8 mouse cellular contexts compared by ENCODE assay signal in the genomic region with DNA sequence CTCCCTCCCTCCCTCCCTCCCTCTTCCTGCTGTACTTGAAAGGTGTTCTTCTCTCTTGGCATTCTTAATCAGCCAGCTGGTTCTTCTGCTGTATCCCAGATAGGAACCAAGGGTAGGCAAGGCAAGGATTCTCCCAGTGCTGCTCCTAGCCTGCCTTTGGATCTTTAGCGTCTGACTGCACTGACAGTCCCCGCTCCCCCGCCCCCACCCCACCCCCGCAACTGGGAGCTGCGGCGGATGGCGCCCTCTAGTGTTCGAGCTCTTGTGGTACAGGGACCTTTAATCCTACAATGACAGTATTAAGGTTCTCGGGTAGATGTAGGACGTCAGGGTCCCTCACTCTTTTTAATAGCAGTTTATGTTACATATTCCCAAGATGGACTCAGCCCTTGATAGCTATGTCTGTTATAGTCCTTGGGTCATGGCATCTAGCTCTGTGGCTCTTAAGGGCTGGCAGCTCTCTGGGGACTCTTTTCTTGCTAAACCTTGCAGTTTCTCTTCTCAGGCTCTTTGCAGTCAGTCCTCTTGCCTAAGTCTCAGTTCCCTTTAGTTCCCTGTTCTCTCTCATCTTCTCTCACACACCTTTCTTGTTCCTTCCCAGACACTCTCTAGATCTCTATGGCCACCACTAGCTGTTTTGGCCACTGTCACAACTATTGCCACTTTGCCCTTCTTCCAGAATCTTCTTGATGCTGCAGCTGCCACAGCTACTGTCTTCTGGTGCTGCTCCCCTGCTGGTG.
A peak's percentile ranks its signal among the peaks of the same experiment; 100 is the strongest.
DNase-seq lines count a peak whose midpoint lies in the region; ATAC-seq and TF ChIP-seq lines count a peak whose summit lies in the region.

No protein-coding gene starts in this region.

- peak; percentile 65 for TF ChIP-seq RAD21 in MEL (IDR thresholded peaks at IDR 0.05; ENCODE audit: low read depth, low read length)

- H3K79me2 ChIP-seq in MEL (ENCODE audit: control insufficient read depth, insufficient read depth, low read length, poor library complexity) = peaks cover 3% of the 10 kb centered on the region; the same call in 1 of the 2 replicates

- TF ChIP-seq POLR2A in MEL (IDR thresholded peaks at IDR 0.05; ENCODE audit: control insufficient read depth in 1 of 2, insufficient read depth in 1 of 2, low read depth in 1 of 2, low read length in 2 of 2, poor library complexity in 1 of 2) = no peak

- TF ChIP-seq EP300 in MEL (IDR thresholded peaks at IDR 0.05; ENCODE audit: low read depth in 1 of 2, low read length in 2 of 2) = 0 out of 4 replicates have a peak, but pooled peaks of 1 of the 2 experiments have one; percentile 4

- H3K9ac ChIP-seq in MEL (ENCODE audit: control insufficient read depth, low read depth, low read length, poor library complexity, severe bottlenecking) = peak overlapping the region; percentile 65
- no peak overlapping the region for H3K9ac ChIP-seq in forebrain, embryonic 16.5 days (replicated peaks; ENCODE audit: low read depth, low read length)
- no peak overlapping the region for H3K9ac ChIP-seq in hindbrain, embryonic 11.5 days (ENCODE audit: low read depth, low read length)
- no peak overlapping the region for H3K9ac ChIP-seq in lung, embryonic 15.5 days

- TF ChIP-seq CTCF in MEL (IDR thresholded peaks at IDR 0.05 in 2 of 3, conservative IDR thresholded peaks at IDR 0.05 in 1 of 3; ENCODE audit: control insufficient read depth in 1 of 3, insufficient read depth in 1 of 3, low read depth in 2 of 3, low read length in 3 of 3, poor library complexity in 1 of 3, severe bottlenecking in 1 of 3) = peak; percentile 51 to 98 (median 65)

- peak overlapping the region; percentile 41; the same call in 1 of the 2 replicates for H3K27ac ChIP-seq in MEL (ENCODE audit: control insufficient read depth, low read depth, low read length)
- no peak overlapping the region for H3K27ac ChIP-seq in forebrain, embryonic 16.5 days (ENCODE audit: low read length)
- no peak overlapping the region for H3K27ac ChIP-seq in hindbrain, embryonic 11.5 days (ENCODE audit: low read depth, low read length)
- no peak overlapping the region for H3K27ac ChIP-seq in lung, embryonic 15.5 days

- no peaks in the 10 kb centered on the region for H3K9me3 ChIP-seq in MEL (replicated peaks; ENCODE audit: insufficient read depth, low read length)
- H3K9me3 ChIP-seq in forebrain, embryonic 16.5 days (ENCODE audit: control insufficient read depth, low read length) = no peaks in the 10 kb centered on the region
- no peaks in the 10 kb centered on the region for H3K9me3 ChIP-seq in hindbrain, embryonic 11.5 days (ENCODE audit: control insufficient read depth, low read length)
- no peaks in the 10 kb centered on the region for H3K9me3 ChIP-seq in lung, embryonic 15.5 days

- H3K4me3 ChIP-seq in MEL (ENCODE audit: control insufficient read depth in 1 of 2, insufficient read depth in 1 of 2, low read depth in 2 of 2, low read length in 2 of 2) = peak overlapping the region; percentile 69 to 77
- no peak overlapping the region for H3K4me3 ChIP-seq in forebrain, embryonic 16.5 days (replicated peaks; ENCODE audit: low read length)
- no peak overlapping the region for H3K4me3 ChIP-seq in hindbrain, embryonic 11.5 days (ENCODE audit: low read depth, low read length)
- H3K4me3 ChIP-seq in lung, embryonic 15.5 days = no peak overlapping the region

- H3K4me1 ChIP-seq in MEL (ENCODE audit: control insufficient read depth in 1 of 2, insufficient read depth in 2 of 2, low read length in 2 of 2) = peaks cover 0 to 17% of the 10 kb centered on the region in 2 experiments; a peak in 3 of 4 replicates
- peaks cover 12% of the 10 kb centered on the region for H3K4me1 ChIP-seq in forebrain, embryonic 16.5 days (replicated peaks; ENCODE audit: control insufficient read depth, insufficient read depth, low read length)
- peaks cover 6% of the 10 kb centered on the region; the same call in 1 of the 2 replicates for H3K4me1 ChIP-seq in hindbrain, embryonic 11.5 days (replicated peaks; ENCODE audit: control insufficient read depth, insufficient read depth, low read length)
- H3K4me1 ChIP-seq in lung, embryonic 15.5 days = peaks cover 21% of the 10 kb centered on the region

- H3K27me3 ChIP-seq in MEL (ENCODE audit: control insufficient read depth in 1 of 2, insufficient read depth in 2 of 2, low read length in 2 of 2) = no peaks in the 10 kb centered on the region
- H3K27me3 ChIP-seq in forebrain, embryonic 16.5 days (replicated peaks; ENCODE audit: control insufficient read depth, insufficient read depth, low read length) = no peaks in the 10 kb centered on the region
- no peaks in the 10 kb centered on the region for H3K27me3 ChIP-seq in hindbrain, embryonic 11.5 days (ENCODE audit: control insufficient read depth, insufficient read depth, low read length)
- 0 out of 2 replicates have a peak, but pooled peaks cover 6% of the 10 kb centered on the region for H3K27me3 ChIP-seq in lung, embryonic 15.5 days

- DNase-seq in MEL (ENCODE audit: low read depth, low spot score) = peak; percentile 87
- DNase-seq in hindbrain, embryonic 11.5 days (ENCODE audit: low spot score) = peak; percentile 82
- peak; percentile 67 for DNase-seq in layer of hippocampus, adult 9-11 months
- peak; percentile 65 for DNase-seq in ovary, postnatal 36 days (ENCODE audit: low spot score)

- 0% methylated on average over 10 of the region's 10 CpGs for WGBS in forebrain, embryonic 16.5 days
- WGBS in hindbrain, embryonic 11.5 days = under 1% methylated on average over 10 of the region's 10 CpGs
- WGBS in lung, embryonic 15.5 days = under 1% methylated on average over 10 of the region's 10 CpGs

- H3K36me3 ChIP-seq in MEL (ENCODE audit: control insufficient read depth in 1 of 2, insufficient read depth in 2 of 2, low read length in 2 of 2) = peaks cover 0 to 11% of the 10 kb centered on the region in 2 experiments; a peak in 2 of 4 replicates
- H3K36me3 ChIP-seq in forebrain, embryonic 16.5 days (ENCODE audit: control insufficient read depth, insufficient read depth) = no peaks in the 10 kb centered on the region
- no peaks in the 10 kb centered on the region for H3K36me3 ChIP-seq in hindbrain, embryonic 11.5 days (ENCODE audit: control insufficient read depth, insufficient read depth, low read length)
- H3K36me3 ChIP-seq in lung, embryonic 15.5 days = no peaks in the 10 kb centered on the region

- ATAC-seq in cerebellum, adult (ENCODE audit: insufficient number of reproducible peaks, low FRiP score, low TSS enrichment) = peak; percentile 61
- peak; percentile 83 for ATAC-seq in forebrain, embryonic 16.5 days
- peak; percentile 49; the same call in 1 of the 2 replicates for ATAC-seq in hindbrain, embryonic 11.5 days (ENCODE audit: low FRiP score)
- ATAC-seq in lung, embryonic 15.5 days (ENCODE audit: borderline replicate concordance, extremely low read depth, low FRiP score, low TSS enrichment) = peak; percentile 36; the same call in 1 of the 2 replicates
- no peak for ATAC-seq in activated CD4-positive, CD25-positive, alpha-beta regulatory T cell, adult 4 months

- no peak overlapping the region for H3K4me2 ChIP-seq in forebrain, embryonic 16.5 days (ENCODE audit: low read length)
- 0 out of 2 replicates have a peak overlapping the region, but pooled peaks have one; percentile 8 for H3K4me2 ChIP-seq in hindbrain, embryonic 11.5 days (replicated peaks; ENCODE audit: low read depth, low read length)
- H3K4me2 ChIP-seq in lung, embryonic 15.5 days = no peak overlapping the region

TF ChIP-seq in MEL, 35 proteins besides CTCF, POLR2A, EP300 and RAD21:
- TF ChIP-seq MAZ (IDR thresholded peaks at IDR 0.05; ENCODE audit: low read depth, low read length) (peak; percentile 97), SMC3 (IDR thresholded peaks at IDR 0.05; ENCODE audit: low read depth, low read length) (peak; percentile 51), ZC3H11A (IDR thresholded peaks at IDR 0.05; ENCODE audit: low read depth, low read length) (peak; percentile 28), HCFC1 (IDR thresholded peaks at IDR 0.05; ENCODE audit: low read depth, low read length) (no peak), SIN3A (IDR thresholded peaks at IDR 0.05; ENCODE audit: low read length) (peak; percentile 42; the same call in 1 of the 2 replicates), MXI1 (IDR thresholded peaks at IDR 0.05; ENCODE audit: low read depth, low read length) (0 out of 2 replicates have a peak, but pooled peaks have one; percentile 20)
TF ChIP-seq in MEL: peak in this region for 5.

Comparison
In these comparisons a context has a peak if more than half of its experiments do, and no peak if none do; other contexts are left out.
1. H3K4me3 ChIP-seq: peak in MEL (2 of 2); none in forebrain, embryonic 16.5 days (single experiment), hindbrain, embryonic 11.5 days (single experiment) and lung, embryonic 15.5 days (single experiment).
2. Peak in every context shown above with its lines, with median percentiles within 50 percentile points of each other: DNase-seq.